Mouse (Mus musculus) frontal cortex, adult (tissue): ENCODE measurements around the gene Btbd35f19.
"Not testable (repeated sequence)": the region's sequence is repeated elsewhere in the genome, so short reads cannot be mapped to it uniquely, and the experiment has no call there.

Experiments
- ATAC-seq: cut with Nextera tagmentation; 2 replicates; pipeline ENCODE4 v1.9.2; 2017; ENCODE audit warnings: mild to moderate bottlenecking, moderate library complexity, mixed read lengths; ENCODE audit not compliant: low TSS enrichment

Btbd35f19 gene

DNA sequence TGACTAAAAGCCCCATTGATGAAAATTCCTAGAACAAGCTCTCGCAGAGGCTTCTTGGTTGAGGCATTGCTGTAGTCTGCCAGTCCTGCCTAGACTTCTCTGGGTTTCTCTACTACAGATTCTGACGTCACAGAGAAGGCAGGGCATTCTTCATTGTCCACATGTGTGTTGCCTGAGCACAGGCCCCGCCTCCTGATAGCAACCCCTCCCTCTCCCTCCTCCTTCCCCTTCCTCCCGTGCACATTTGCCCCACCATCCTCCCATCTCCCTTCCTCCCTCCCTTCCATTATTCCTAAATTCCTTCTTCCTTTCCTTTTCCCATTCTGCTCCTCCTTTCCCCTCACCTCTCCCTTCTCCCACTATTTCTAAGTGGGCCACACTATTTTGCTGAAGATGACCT, at the start of gene Btbd35f19:
TSS of gene Btbd35f19 (minus strand) at position 101 of the 400 bp plus-strand sequence.
- not testable (repeated sequence) for ATAC-seq

DNA sequence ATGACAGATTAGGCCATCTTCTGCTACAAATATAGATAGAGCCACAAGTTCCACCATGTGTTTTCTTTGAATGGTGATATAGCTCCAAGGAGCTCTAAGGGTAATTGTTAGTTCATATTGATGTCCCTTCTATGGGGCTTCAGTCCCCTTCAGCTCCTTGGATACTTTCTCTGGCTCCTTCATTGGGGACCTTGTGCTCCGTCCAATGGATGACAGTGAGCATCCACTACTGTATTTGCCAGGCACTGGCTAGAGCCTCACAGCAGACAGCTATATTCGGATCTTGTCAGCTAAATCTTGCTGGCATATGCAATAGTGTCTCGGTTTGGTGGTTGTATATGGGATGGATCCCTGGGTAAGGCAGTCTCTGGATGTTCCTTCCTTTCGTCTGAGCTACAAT, 41.8 kb downstream of the Btbd35f19 start:
- ATAC-seq: not testable (repeated sequence)

DNA sequence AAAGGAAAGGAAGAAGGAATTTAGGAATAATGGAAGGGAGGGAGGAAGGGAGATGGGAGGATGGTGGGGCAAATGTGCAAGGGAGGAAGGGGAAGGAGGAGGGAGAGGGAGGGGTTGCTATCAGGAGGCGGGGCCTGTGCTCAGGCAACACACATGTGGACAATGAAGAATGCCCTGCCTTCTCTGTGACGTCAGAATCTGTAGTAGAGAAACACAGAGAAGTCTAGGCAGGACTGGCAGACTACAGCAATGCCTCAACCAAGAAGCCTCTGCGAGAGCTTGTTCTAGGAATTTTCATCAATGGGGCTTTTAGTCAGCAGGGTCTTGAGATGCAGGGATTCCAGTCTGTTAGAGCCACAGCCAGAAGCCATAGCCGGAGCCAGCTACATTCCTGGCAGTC, 47.6 kb downstream of the Btbd35f19 start, which contains the start of gene Btbd35f26:
TSS of gene Btbd35f26 (plus strand) at position 301 of the 400 bp plus-strand sequence.
- ATAC-seq: not testable (repeated sequence)
